Mouse (Mus musculus) naive thymus-derived CD4-positive, alpha-beta T cell, adult 5 months (primary cell): ENCODE results near the gene Gm10840. TPM values are rescaled to one million over a fixed set of nuclear protein-coding genes. Genes with fewer than 3 reads are reported as not detected.

Experiments used
- polyA plus RNA-seq: library from polyadenylated mRNA; unstranded; fragments of 100-300 nt; shearing (Covaris generic); gene quantifications from one replicate; pipeline ENCODE4 v1.2.1, GENCODE M21; 2017

Gene Gm10840
- 1.7 TPM for polyA plus RNA-seq

GRCm38 (mm10) chr11:106160841-106161721, at the start of gene Gm10840, which contains the start of gene Limd2:
Gene Gm10840, plus strand, starts transcription at chr11:106160850.
Gene Limd2, minus strand, starts transcription at chr11:106160860.

GRCm38 (mm10) chr11:106202123-106202465, 41.4 kb downstream of the Gm10840 start, which contains the start of gene Strada:
Gene Strada, minus strand, starts transcription at chr11:106202168.

Other genes starting within 250 kb of the Gm10840 start
- 0.37 TPM for gene Cyb561, start 207.5 kb upstream of the Gm10840 start, polyA plus RNA-seq
- gene Ace, start 192.9 kb upstream of the Gm10840 start, polyA plus RNA-seq, result not detected
- gene Ace3, start 166.2 kb upstream of the Gm10840 start, polyA plus RNA-seq, result not detected
- 0.14 TPM for gene Kcnh6, start 152.7 kb upstream of the Gm10840 start, polyA plus RNA-seq
- 101 TPM for gene Dcaf7, start 124.0 kb upstream of the Gm10840 start, polyA plus RNA-seq
- 7.3 TPM for gene Taco1, start 94.8 kb upstream of the Gm10840 start, polyA plus RNA-seq
- 201 TPM for gene Map3k3, start 76.2 kb upstream of the Gm10840 start, polyA plus RNA-seq
- 1,361 TPM for gene Limd2, start within 50 bp of the Gm10840 start, polyA plus RNA-seq
- 26.2 TPM for gene Strada, start 41.3 kb downstream of the Gm10840 start, polyA plus RNA-seq
- 71.3 TPM for gene Ccdc47, start 55.5 kb downstream of the Gm10840 start, polyA plus RNA-seq
- gene Ddx42, start 56.1 kb downstream of the Gm10840 start, polyA plus RNA-seq, result 124 TPM
- gene Ftsj3, start 95.2 kb downstream of the Gm10840 start, polyA plus RNA-seq, result 94.9 TPM
- 148 TPM for gene Psmc5, start 95.3 kb downstream of the Gm10840 start, polyA plus RNA-seq
- gene Smarcd2, start 112.1 kb downstream of the Gm10840 start, polyA plus RNA-seq, result 141 TPM
- not detected for gene Tcam1, start 115.8 kb downstream of the Gm10840 start, polyA plus RNA-seq
- gene Gh, start 141.0 kb downstream of the Gm10840 start, polyA plus RNA-seq, result not detected
- gene Cd79b, start 153.9 kb downstream of the Gm10840 start, polyA plus RNA-seq, result not detected
- not detected for gene Scn4a, start 192.4 kb downstream of the Gm10840 start, polyA plus RNA-seq
- gene Prr29, start 204.6 kb downstream of the Gm10840 start, polyA plus RNA-seq, result not detected
- gene Icam2, start 227.2 kb downstream of the Gm10840 start, polyA plus RNA-seq, result 112 TPM